Mouse (Mus musculus): ENCODE results near the gene Cacna1d. TPM values are rescaled to one million over a fixed set of nuclear protein-coding genes. Genes with fewer than 3 reads are reported as not detected.

Cacna1d gene
- polyA plus RNA-seq, 1 experiment from 2014 or later, result 2.8 TPM

DNA sequence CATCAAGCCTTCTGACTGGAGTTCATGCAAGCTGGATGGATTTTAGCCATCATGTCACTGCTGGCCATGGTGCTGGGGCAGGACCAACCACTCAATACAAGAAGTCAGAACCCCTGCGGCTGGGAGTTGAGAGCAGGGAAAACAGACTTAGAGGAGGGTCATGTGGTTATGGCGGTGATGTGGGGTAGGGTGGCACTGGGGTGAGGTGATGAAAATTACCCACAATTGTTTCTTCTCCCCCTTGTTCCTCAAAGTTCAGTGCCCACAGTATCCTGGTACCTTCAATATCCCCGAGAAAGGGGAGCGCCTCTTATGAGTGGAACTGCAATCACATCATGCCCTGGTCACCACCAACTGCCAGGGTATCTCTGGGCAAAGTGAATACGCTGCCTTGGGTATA lies 239.9 kb downstream of the Cacna1d start:
- no peak for ATAC-seq (ENCODE audit: low FRiP score, low read depth)
- no peaks in the 10 kb centered on the region for H3K9me3 ChIP-seq

DNA sequence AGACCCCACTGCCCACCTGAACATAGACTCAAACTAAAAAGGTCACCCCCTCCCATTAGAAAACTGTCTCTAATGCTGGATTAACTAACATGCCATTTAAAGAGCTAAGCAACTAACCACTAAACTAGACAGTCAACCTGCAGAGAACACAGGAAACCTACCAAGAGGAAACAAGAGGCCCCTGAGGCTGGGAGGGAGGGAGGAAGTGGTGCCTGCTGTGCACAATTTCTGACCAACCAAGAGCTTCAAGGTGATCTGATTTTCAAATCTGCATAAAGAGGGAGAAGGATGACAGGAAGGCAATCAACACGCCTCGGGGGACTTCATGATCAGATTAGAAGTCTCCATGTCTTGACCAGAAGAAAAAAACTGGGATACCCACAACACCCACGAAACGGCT lies 241.7 kb downstream of the Cacna1d start:
- Histone ChIP-seq H3K27ac (replicated peaks) (no peak overlapping the region), H3K36me3 (no peaks in the 10 kb centered on the region), H3K4me1 (no peaks in the 10 kb centered on the region), H3K9ac (replicated peaks) (no peak overlapping the region), H3K4me2 (replicated peaks) (no peak overlapping the region), H3K9me3 (no peaks in the 10 kb centered on the region), H3K4me3 (no peak overlapping the region), H3K27me3 (no peaks in the 10 kb centered on the region)
- no peak for ATAC-seq (ENCODE audit: low FRiP score, low read depth)
- WGBS, result 82% methylated on average over 4 of the region's 4 CpGs

More for the DNA sequence above, 239.9 kb downstream of the Cacna1d start:
- Histone ChIP-seq H3K4me2 (replicated peaks) (no peak overlapping the region), H3K27ac (replicated peaks) (no peak overlapping the region), H3K27me3 (no peaks in the 10 kb centered on the region), H3K36me3 (no peaks in the 10 kb centered on the region), H3K4me3 (no peak overlapping the region), H3K9ac (replicated peaks) (no peak overlapping the region), H3K4me1 (peaks cover 12% of the 10 kb centered on the region)
- WGBS, result 83% methylated on average over 5 of the region's 5 CpGs

DNA sequence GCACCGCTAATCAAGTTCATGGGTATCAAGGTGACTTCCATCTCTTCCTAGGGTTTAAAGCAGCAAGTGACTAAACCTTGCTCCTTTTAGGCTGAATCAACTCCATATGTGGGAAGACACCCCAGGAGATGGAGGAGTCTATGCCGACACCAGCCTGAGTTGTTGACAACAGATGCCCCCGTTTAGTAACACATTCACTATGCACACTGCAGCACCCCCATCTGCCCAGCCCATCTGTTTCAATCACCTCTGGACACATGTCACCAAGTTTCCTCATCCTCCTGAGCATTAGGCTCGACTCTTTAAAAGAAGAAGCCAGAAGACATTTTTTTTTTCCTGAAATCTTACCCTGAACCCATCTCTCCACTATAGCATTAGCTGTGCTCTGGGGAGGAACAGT lies 242.4 kb downstream of the Cacna1d start:
- H3K4me2 ChIP-seq (replicated peaks), result no peak overlapping the region
- 78% methylated on average over 4 of the region's 4 CpGs for WGBS
- H3K9ac ChIP-seq (replicated peaks), result no peak overlapping the region
- H3K36me3 ChIP-seq, result no peaks in the 10 kb centered on the region
- H3K4me3 ChIP-seq, result no peak overlapping the region
- no peaks in the 10 kb centered on the region for H3K4me1 ChIP-seq
- no peak overlapping the region for H3K27ac ChIP-seq (replicated peaks)
- no peaks in the 10 kb centered on the region for H3K9me3 ChIP-seq
- H3K27me3 ChIP-seq, result no peaks in the 10 kb centered on the region
- no peak for ATAC-seq (ENCODE audit: low FRiP score, low read depth)

DNA sequence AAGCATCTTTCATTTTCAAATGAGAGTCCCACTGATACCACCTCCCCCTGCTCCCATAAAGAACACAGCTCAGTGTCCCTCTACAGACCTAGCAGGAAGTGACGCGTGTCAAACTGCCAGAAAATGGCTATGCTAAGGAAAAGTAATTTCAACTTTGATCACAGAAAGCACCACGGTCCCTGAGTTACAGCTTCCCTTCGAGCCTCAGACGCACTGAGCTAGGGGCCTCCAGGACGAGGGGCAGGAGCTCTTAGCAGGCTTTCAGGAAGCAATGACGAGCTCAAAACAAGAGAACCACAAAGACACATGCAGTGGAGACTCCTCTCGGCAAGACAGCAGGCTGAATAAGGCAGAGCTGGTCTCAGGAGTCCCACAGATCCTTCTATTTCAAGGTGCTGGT lies 243.1 kb downstream of the Cacna1d start:
- H3K27ac ChIP-seq (replicated peaks), result no peak overlapping the region
- H3K36me3 ChIP-seq, result no peaks in the 10 kb centered on the region
- ATAC-seq (ENCODE audit: low FRiP score, low read depth), result no peak
- H3K4me3 ChIP-seq, result no peak overlapping the region
- H3K9ac ChIP-seq (replicated peaks), result no peak overlapping the region
- H3K27me3 ChIP-seq, result no peaks in the 10 kb centered on the region
- no peaks in the 10 kb centered on the region for H3K9me3 ChIP-seq
- H3K4me1 ChIP-seq, result no peaks in the 10 kb centered on the region
- 77% methylated on average over 8 of the region's 8 CpGs for WGBS
- H3K4me2 ChIP-seq (replicated peaks), result no peak overlapping the region

GRCm38 (mm10) chr14:30247606-30248005 lies 243.6 kb downstream of the Cacna1d start:
- WGBS, result 85% methylated on average over 4 of the region's 4 CpGs
- H3K9ac ChIP-seq (replicated peaks), result no peak overlapping the region
- no peak for ATAC-seq (ENCODE audit: low FRiP score, low read depth)
- H3K27me3 ChIP-seq, result no peaks in the 10 kb centered on the region
- H3K36me3 ChIP-seq, result no peaks in the 10 kb centered on the region
- no peaks in the 10 kb centered on the region for H3K4me1 ChIP-seq
- no peaks in the 10 kb centered on the region for H3K9me3 ChIP-seq
- no peak overlapping the region for H3K4me2 ChIP-seq (replicated peaks)
- no peak overlapping the region for H3K4me3 ChIP-seq
- no peak overlapping the region for H3K27ac ChIP-seq (replicated peaks)

GRCm38 (mm10) chr14:30244776-30245175 lies 246.5 kb downstream of the Cacna1d start:
- H3K4me1 ChIP-seq, result no peaks in the 10 kb centered on the region
- H3K4me2 ChIP-seq (replicated peaks), result no peak overlapping the region
- no peaks in the 10 kb centered on the region for H3K27me3 ChIP-seq
- H3K4me3 ChIP-seq, result no peak overlapping the region
- H3K36me3 ChIP-seq, result no peaks in the 10 kb centered on the region
- H3K9ac ChIP-seq (replicated peaks), result no peak overlapping the region
- WGBS, result 92% methylated on average over 5 of the region's 5 CpGs
- ATAC-seq (ENCODE audit: low FRiP score, low read depth), result no peak
- H3K9me3 ChIP-seq, result no peaks in the 10 kb centered on the region
- no peak overlapping the region for H3K27ac ChIP-seq (replicated peaks)

GRCm38 (mm10) chr14:30242818-30243205 lies 248.4 kb downstream of the Cacna1d start:
- H3K9me3 ChIP-seq, result no peaks in the 10 kb centered on the region
- no peak overlapping the region for H3K27ac ChIP-seq (replicated peaks)
- H3K4me2 ChIP-seq (replicated peaks), result no peak overlapping the region
- no peaks in the 10 kb centered on the region for H3K36me3 ChIP-seq
- ATAC-seq (ENCODE audit: low FRiP score, low read depth), result no peak
- H3K9ac ChIP-seq (replicated peaks), result no peak overlapping the region
- H3K4me1 ChIP-seq, result no peaks in the 10 kb centered on the region
- WGBS, result 86% methylated on average over 3 of the region's 3 CpGs
- H3K4me3 ChIP-seq, result no peak overlapping the region
- H3K27me3 ChIP-seq, result no peaks in the 10 kb centered on the region

DNA sequence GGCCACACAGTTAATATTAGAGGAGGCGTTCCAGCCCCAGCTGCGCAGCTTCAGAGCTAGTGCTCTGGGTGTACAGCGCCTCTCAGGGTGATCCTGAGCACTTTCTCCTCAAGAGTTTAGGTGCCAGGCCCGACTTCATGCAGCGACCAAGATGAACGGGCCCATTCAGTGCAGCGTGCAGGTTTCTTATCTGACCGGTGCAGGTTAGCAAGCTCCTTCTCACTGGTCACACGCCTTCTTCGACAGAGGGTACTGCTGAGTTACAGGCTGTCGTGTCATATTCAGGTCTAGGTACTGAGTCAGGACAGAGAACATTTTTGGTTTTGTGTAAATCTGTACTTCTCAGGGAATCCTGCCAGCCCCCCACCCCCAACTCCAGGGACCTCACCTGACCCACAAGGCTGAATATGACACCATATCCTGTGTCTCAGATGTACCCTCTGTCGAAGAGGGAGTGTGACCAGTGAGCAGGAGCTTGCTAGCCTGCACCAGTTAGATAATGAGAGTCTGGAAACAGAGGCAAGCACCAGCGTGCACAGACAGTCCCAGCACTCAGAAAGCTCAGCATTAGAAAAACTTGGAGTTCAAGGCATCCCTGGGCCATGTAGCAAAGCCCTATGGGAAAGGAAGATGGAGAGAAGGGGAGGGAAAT lies 249.0 kb downstream of the Cacna1d start:
- 89% methylated on average over 13 of the region's 13 CpGs for WGBS
- H3K4me2 ChIP-seq (replicated peaks), result no peak overlapping the region
- H3K9ac ChIP-seq (replicated peaks), result no peak overlapping the region

DNA sequence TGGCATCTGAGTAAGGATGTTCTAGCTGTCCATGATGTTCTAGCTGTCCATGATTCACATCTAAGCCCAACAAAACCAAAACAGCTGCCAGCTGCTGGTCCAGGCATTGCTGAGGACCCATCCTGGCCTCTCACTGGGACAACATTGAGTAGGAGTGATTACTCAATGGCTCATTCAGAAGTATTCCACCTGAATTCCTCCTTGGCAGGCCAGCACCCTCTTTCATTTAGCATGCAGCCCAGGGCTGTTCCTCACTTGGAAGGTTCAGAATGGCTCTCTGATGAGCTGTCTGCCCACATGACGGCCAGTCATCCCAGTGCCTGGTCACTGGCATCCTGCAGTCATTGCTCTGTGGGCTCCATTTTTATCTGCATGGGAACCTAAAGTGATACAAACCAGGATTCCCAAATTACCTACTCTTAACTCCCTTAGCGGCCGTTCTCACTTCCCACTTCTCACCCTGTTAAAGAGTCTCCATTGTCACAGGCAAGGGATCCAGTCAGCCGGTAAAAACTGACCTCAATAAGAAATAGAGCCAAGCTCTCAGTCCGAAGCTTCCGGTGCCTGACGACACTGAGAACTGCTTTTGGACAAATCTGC lies 250.2 kb downstream of the Cacna1d start:
- Histone ChIP-seq H3K4me1 (no peaks in the 10 kb centered on the region), H3K4me2 (replicated peaks) (no peak overlapping the region), H3K27me3 (no peaks in the 10 kb centered on the region), H3K4me3 (no peak overlapping the region), H3K9ac (replicated peaks) (no peak overlapping the region), H3K36me3 (no peaks in the 10 kb centered on the region), H3K27ac (replicated peaks) (no peak overlapping the region), H3K9me3 (no peaks in the 10 kb centered on the region)
- no peak for ATAC-seq (ENCODE audit: low FRiP score, low read depth)
- WGBS, result 82% methylated on average over 7 of the region's 7 CpGs

More for the DNA sequence above, 249.0 kb downstream of the Cacna1d start:
- Histone ChIP-seq H3K4me1 (no peaks in the 10 kb centered on the region), H3K36me3 (no peaks in the 10 kb centered on the region), H3K9me3 (no peaks in the 10 kb centered on the region), H3K27ac (replicated peaks) (no peak overlapping the region), H3K27me3 (no peaks in the 10 kb centered on the region), H3K4me3 (no peak overlapping the region)
- no peak for ATAC-seq (ENCODE audit: low FRiP score, low read depth)

DNA sequence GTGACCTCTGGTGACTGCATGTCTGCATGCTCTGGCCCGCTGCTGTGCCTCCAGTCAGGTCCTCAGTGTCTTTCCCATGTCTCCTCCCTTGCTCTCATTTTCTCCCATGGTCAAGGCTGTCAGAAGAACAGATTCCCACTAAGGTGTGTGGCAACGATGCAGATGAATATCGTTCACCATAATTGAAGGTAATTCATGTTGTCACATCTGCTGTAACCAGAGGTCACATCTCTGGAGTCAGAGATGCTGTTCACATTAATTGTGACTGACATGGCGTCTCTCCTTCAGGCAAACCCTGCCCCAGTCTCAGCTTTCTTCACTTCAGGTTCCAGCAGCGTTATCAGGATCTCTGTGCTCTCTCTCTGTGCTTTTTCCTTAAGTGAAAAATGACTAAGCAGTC lies 252.4 kb downstream of the Cacna1d start:
- H3K36me3 ChIP-seq, result no peaks in the 10 kb centered on the region
- WGBS, result 87% methylated on average over 5 of the region's 5 CpGs
- H3K27me3 ChIP-seq, result no peaks in the 10 kb centered on the region
- ATAC-seq (ENCODE audit: low FRiP score, low read depth), result no peak
- no peaks in the 10 kb centered on the region for H3K9me3 ChIP-seq
- H3K4me3 ChIP-seq, result no peak overlapping the region
- H3K4me2 ChIP-seq (replicated peaks), result no peak overlapping the region
- no peak overlapping the region for H3K27ac ChIP-seq (replicated peaks)
- H3K9ac ChIP-seq (replicated peaks), result no peak overlapping the region
- H3K4me1 ChIP-seq, result no peaks in the 10 kb centered on the region

GRCm38 (mm10) chr14:30225161-30225560 lies 266.1 kb downstream of the Cacna1d start:
- Histone ChIP-seq H3K4me2 (replicated peaks) (no peak overlapping the region), H3K9me3 (no peaks in the 10 kb centered on the region), H3K27ac (replicated peaks) (no peak overlapping the region), H3K27me3 (no peaks in the 10 kb centered on the region), H3K4me3 (no peak overlapping the region), H3K36me3 (no peaks in the 10 kb centered on the region), H3K4me1 (no peaks in the 10 kb centered on the region), H3K9ac (replicated peaks) (no peak overlapping the region)
- 86% methylated on average over 5 of the region's 5 CpGs for WGBS
- no peak for ATAC-seq (ENCODE audit: low FRiP score, low read depth)

- H3K36me3 ChIP-seq, result no peaks in the 10 kb centered on the region
- H3K27ac ChIP-seq (replicated peaks), result no peak overlapping the region
- no peak overlapping the region for H3K4me2 ChIP-seq (replicated peaks)
- no peaks in the 10 kb centered on the region for H3K4me1 ChIP-seq
- H3K4me3 ChIP-seq, result no peak overlapping the region
- H3K27me3 ChIP-seq, result no peaks in the 10 kb centered on the region
- H3K9me3 ChIP-seq, result no peaks in the 10 kb centered on the region
- H3K9ac ChIP-seq (replicated peaks), result no peak overlapping the region
- 89% methylated on average over 6 of the region's 6 CpGs for WGBS
- no peak for ATAC-seq (ENCODE audit: low FRiP score, low read depth)
Observed at GRCm38 (mm10) chr14:30222101-30222500, 269.2 kb downstream of the Cacna1d start.

DNA sequence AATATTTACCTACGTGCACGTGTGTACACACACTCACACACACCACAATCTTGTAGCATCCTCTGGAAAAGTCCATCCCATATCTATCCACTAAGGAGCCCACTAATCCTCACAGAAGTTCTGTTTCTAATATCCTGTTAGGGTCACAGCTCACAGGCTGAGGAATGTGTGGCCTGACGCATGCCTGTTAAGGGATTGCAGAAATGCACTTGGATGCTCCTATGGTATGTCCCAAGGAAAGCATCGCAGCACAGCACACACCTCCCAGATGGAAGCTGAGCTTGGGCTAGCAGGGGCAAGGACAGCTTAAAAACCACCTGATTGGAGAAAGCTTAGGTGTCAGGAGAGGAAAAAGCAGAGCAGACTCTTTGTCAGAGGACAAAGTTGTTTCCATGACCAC lies 271.4 kb downstream of the Cacna1d start:
- H3K4me2 ChIP-seq (replicated peaks), result no peak overlapping the region
- H3K36me3 ChIP-seq, result no peaks in the 10 kb centered on the region
- no peak for ATAC-seq (ENCODE audit: low FRiP score, low read depth)
- H3K27ac ChIP-seq (replicated peaks), result no peak overlapping the region
- H3K27me3 ChIP-seq, result no peaks in the 10 kb centered on the region
- no peaks in the 10 kb centered on the region for H3K9me3 ChIP-seq
- no peaks in the 10 kb centered on the region for H3K4me1 ChIP-seq
- 79% methylated on average over 4 of the region's 4 CpGs for WGBS
- no peak overlapping the region for H3K4me3 ChIP-seq
- no peak overlapping the region for H3K9ac ChIP-seq (replicated peaks)
